Mouse (Mus musculus): ENCODE measurements around the gene Grk6. TPM values are rescaled to one million over a fixed set of nuclear protein-coding genes. Genes with fewer than 3 reads are reported as not detected.

Grk6 gene
- polyA plus RNA-seq, 1 experiment: 52.7 TPM

DNA sequence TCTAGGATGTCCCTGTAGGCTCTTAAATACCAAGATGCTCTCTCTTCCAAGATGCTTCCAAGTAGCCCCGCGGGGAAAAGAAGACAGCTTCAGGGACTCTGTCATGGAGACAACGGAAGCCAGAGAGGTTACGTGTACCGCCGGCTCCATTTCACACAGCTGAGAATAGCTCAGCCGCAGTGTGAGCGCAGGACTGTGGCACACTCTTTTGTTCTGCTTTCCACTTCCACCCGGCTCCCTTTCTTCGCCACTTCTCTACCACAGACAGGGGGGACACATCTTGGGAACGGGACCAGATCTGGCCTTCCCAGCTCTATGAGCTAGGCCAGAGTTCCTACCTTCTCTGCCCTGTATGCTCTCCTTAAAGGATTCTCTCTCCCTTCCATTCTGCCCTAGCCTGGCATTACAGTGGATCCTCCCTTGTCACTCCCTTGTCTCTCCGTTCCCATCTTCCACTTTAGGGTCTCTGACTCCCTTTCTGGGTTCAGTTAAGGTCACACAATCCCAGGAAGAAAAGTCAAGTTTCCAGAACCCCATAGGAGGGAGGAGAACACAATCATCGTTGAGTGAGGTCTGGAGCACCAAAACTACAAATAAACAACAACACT lies 39.0 kb upstream of the Grk6 start:
- 43% methylated on average over 13 of the region's 13 CpGs for WGBS
- Histone ChIP-seq H3K4me1 (ENCODE audit: control insufficient read depth, insufficient read depth, low read length) (no peaks in the 10 kb centered on the region), H3K4me3 (replicated peaks; ENCODE audit: insufficient read depth, low read depth, low read length) (no peak overlapping the region), H3K27ac (ENCODE audit: insufficient read depth, low read length) (no peak overlapping the region), H3K27me3 (ENCODE audit: control insufficient read depth, insufficient read depth, low read length) (no peaks in the 10 kb centered on the region)
- no peak for DNase-seq
- TF ChIP-seq POLR2A (IDR thresholded peaks at IDR 0.05; ENCODE audit: borderline replicate concordance, insufficient read depth, low read length): no peak
- TF ChIP-seq CTCF (IDR thresholded peaks at IDR 0.05; ENCODE audit: borderline replicate concordance, insufficient read depth, low read depth, low read length): no peak

- Histone ChIP-seq H3K27ac (ENCODE audit: insufficient read depth, low read length) (no peak overlapping the region), H3K27me3 (ENCODE audit: control insufficient read depth, insufficient read depth, low read length) (no peaks in the 10 kb centered on the region), H3K4me1 (ENCODE audit: control insufficient read depth, insufficient read depth, low read length) (no peaks in the 10 kb centered on the region), H3K4me3 (replicated peaks; ENCODE audit: insufficient read depth, low read depth, low read length) (no peak overlapping the region)
- 84% methylated on average over 4 of the region's 4 CpGs for WGBS
- TF ChIP-seq CTCF (IDR thresholded peaks at IDR 0.05; ENCODE audit: borderline replicate concordance, insufficient read depth, low read depth, low read length) (no peak), POLR2A (IDR thresholded peaks at IDR 0.05; ENCODE audit: borderline replicate concordance, insufficient read depth, low read length) (no peak)
- no peak for DNase-seq
Observed at GRCm38 (mm10) chr13:55407341-55407740, 37.5 kb upstream of the Grk6 start.

GRCm38 (mm10) chr13:55408546-55409120 lies 36.2 kb upstream of the Grk6 start:
- DNase-seq: no peak
- no peak overlapping the region for H3K27ac ChIP-seq (ENCODE audit: insufficient read depth, low read length)
- H3K4me1 ChIP-seq (ENCODE audit: control insufficient read depth, insufficient read depth, low read length): no peaks in the 10 kb centered on the region
- 86% methylated on average over 19 of the region's 19 CpGs for WGBS
- no peak overlapping the region for H3K4me3 ChIP-seq (replicated peaks; ENCODE audit: insufficient read depth, low read depth, low read length)
- H3K27me3 ChIP-seq (ENCODE audit: control insufficient read depth, insufficient read depth, low read length): no peaks in the 10 kb centered on the region
- TF ChIP-seq POLR2A (IDR thresholded peaks at IDR 0.05; ENCODE audit: borderline replicate concordance, insufficient read depth, low read length): no peak
- no peak for TF ChIP-seq CTCF (IDR thresholded peaks at IDR 0.05; ENCODE audit: borderline replicate concordance, insufficient read depth, low read depth, low read length)

- TF ChIP-seq CTCF (IDR thresholded peaks at IDR 0.05; ENCODE audit: borderline replicate concordance, insufficient read depth, low read depth, low read length) (no peak), POLR2A (IDR thresholded peaks at IDR 0.05; ENCODE audit: borderline replicate concordance, insufficient read depth, low read length) (no peak)
- WGBS: 85% methylated on average over 7 of the region's 7 CpGs
- Histone ChIP-seq H3K4me1 (ENCODE audit: control insufficient read depth, insufficient read depth, low read length) (peaks cover 3% of the 10 kb centered on the region; the same call in 1 of the 2 replicates), H3K4me3 (replicated peaks; ENCODE audit: insufficient read depth, low read depth, low read length) (no peak overlapping the region), H3K27ac (ENCODE audit: insufficient read depth, low read length) (no peak overlapping the region), H3K27me3 (ENCODE audit: control insufficient read depth, insufficient read depth, low read length) (no peaks in the 10 kb centered on the region)
- DNase-seq: no peak
Observed at GRCm38 (mm10) chr13:55411826-55412225, 33.0 kb upstream of the Grk6 start.

GRCm38 (mm10) chr13:55412643-55413307 lies 32.1 kb upstream of the Grk6 start:
- DNase-seq: no peak
- TF ChIP-seq CTCF (IDR thresholded peaks at IDR 0.05; ENCODE audit: borderline replicate concordance, insufficient read depth, low read depth, low read length) (no peak), POLR2A (IDR thresholded peaks at IDR 0.05; ENCODE audit: borderline replicate concordance, insufficient read depth, low read length) (no peak)
- H3K4me3 ChIP-seq (replicated peaks; ENCODE audit: insufficient read depth, low read depth, low read length): no peak overlapping the region
- WGBS: 55% methylated on average over 13 of the region's 13 CpGs
- H3K27ac ChIP-seq (ENCODE audit: insufficient read depth, low read length): no peak overlapping the region
- peaks cover 3% of the 10 kb centered on the region; the same call in 1 of the 2 replicates for H3K4me1 ChIP-seq (ENCODE audit: control insufficient read depth, insufficient read depth, low read length)
- H3K27me3 ChIP-seq (ENCODE audit: control insufficient read depth, insufficient read depth, low read length): no peaks in the 10 kb centered on the region

DNA sequence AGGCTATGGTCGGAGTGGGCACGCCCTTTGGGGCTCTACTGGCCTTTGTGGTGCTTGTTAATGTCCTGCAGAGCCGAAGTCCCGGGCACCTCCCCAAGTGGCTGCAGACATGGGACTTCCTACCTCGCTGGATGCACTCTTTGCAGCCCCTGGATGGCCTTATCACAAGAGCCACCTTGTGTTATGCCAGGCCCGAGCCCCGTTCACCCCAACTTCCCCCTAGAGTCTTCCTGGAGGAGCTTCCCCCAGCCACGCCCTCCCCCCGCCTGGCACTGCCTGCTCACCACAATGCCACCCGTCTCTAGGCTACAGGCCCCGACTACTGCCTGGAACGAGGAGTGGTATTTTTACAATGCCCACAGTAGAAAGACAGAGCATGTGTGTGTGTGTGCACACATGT lies 31.5 kb upstream of the Grk6 start:
- TF ChIP-seq CTCF (IDR thresholded peaks at IDR 0.05; ENCODE audit: borderline replicate concordance, insufficient read depth, low read depth, low read length) (no peak), POLR2A (IDR thresholded peaks at IDR 0.05; ENCODE audit: borderline replicate concordance, insufficient read depth, low read length) (no peak)
- 72% methylated on average over 12 of the region's 12 CpGs for WGBS
- Histone ChIP-seq H3K4me1 (ENCODE audit: control insufficient read depth, insufficient read depth, low read length) (peaks cover 3% of the 10 kb centered on the region; the same call in 1 of the 2 replicates), H3K4me3 (replicated peaks; ENCODE audit: insufficient read depth, low read depth, low read length) (no peak overlapping the region), H3K27ac (ENCODE audit: insufficient read depth, low read length) (no peak overlapping the region), H3K27me3 (ENCODE audit: control insufficient read depth, insufficient read depth, low read length) (no peaks in the 10 kb centered on the region)
- DNase-seq: no peak

DNA sequence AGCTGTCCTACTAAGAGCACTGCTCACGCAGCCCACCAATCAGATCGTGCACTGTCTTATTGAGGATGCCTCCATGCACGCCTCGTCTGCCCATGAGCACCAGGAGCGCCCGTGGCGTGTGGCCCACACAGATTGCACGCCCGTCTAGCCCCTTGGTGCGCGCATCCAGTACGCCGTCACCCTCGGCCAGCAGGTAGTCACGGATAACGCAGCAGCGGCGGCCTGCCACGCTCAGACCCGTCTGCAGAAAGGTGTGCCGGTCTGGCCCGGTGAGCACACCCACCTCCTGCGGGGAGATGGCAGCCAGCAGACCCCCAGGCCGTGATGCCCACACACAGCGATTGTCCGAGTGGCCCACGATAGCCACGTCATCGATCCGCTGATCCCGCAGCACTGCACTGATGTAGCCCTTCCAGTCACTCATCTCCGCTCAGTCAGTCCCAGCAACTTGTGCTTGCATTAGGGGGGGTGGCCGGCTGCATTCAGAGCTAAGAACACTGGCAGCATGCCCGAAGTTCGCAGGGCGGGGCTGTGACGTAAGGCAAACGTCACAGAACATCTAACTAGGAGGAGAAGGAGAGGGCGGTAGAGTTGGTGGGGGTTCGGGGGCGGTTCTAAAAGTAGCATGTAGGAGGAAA lies 30.0 kb upstream of the Grk6 start, which contains the start of gene Pfn3:
Gene Pfn3, minus strand, starts transcription at position 490 of the 638 bp plus-strand sequence.
- 19% methylated on average over 41 of the region's 41 CpGs for WGBS
- H3K4me3 ChIP-seq (replicated peaks; ENCODE audit: insufficient read depth, low read depth, low read length): peak within 1 kb of the TSS; percentile 46

More for the DNA sequence above, 30.0 kb upstream of the Grk6 start, which contains the start of gene Pfn3:
- Histone ChIP-seq H3K4me1 (ENCODE audit: control insufficient read depth, insufficient read depth, low read length) (peaks cover 3% of the 10 kb centered on the region; the same call in 1 of the 2 replicates), H3K27me3 (ENCODE audit: control insufficient read depth, insufficient read depth, low read length) (no peaks in the 10 kb centered on the region), H3K27ac (ENCODE audit: insufficient read depth, low read length) (no peak within 1 kb of the TSS)
- peak; percentile 24 to 44 for DNase-seq
- TF ChIP-seq POLR2A (IDR thresholded peaks at IDR 0.05; ENCODE audit: borderline replicate concordance, insufficient read depth, low read length) (no peak), CTCF (IDR thresholded peaks at IDR 0.05; ENCODE audit: borderline replicate concordance, insufficient read depth, low read depth, low read length) (no peak)

All from cerebellum, adult 2 months (tissue).